Mouse (Mus musculus) hematopoietic stem cell, adult 5-6 weeks (primary cell): ENCODE data around the gene Traf7. TPM values are rescaled to one million over a fixed set of nuclear protein-coding genes. Genes with fewer than 3 reads are reported as not detected.

ENCODE experiments used
- ATAC-seq, 2 experiments: fragments of 125-278 bp in 1 of 2; replicated peaks in 1 of 2; 2 replicates each; pipeline ENCODE4 v1.8.0; 2016 to 2017; ENCODE audit warnings: inconsistent platforms in 2 of 2, mild to moderate bottlenecking in 2 of 2, moderate number of reproducible peaks in 2 of 2, low read depth in 1 of 2, moderate TSS enrichment in 1 of 2; ENCODE audit not compliant: low FRiP score in 2 of 2, poor library complexity in 2 of 2, severe bottlenecking in 2 of 2, insufficient read depth in 1 of 2, low TSS enrichment in 1 of 2
- total RNA-seq: library from RNA; stranded (forward); fragments of 172-1452, 232-1000 nt; gene quantifications from 2 replicates; pipeline ENCODE4 v1.2.3, GENCODE M21; 2017

Gene Traf7
- total RNA-seq, 1 experiment from 2014 or later = 85.6 TPM

DNA sequence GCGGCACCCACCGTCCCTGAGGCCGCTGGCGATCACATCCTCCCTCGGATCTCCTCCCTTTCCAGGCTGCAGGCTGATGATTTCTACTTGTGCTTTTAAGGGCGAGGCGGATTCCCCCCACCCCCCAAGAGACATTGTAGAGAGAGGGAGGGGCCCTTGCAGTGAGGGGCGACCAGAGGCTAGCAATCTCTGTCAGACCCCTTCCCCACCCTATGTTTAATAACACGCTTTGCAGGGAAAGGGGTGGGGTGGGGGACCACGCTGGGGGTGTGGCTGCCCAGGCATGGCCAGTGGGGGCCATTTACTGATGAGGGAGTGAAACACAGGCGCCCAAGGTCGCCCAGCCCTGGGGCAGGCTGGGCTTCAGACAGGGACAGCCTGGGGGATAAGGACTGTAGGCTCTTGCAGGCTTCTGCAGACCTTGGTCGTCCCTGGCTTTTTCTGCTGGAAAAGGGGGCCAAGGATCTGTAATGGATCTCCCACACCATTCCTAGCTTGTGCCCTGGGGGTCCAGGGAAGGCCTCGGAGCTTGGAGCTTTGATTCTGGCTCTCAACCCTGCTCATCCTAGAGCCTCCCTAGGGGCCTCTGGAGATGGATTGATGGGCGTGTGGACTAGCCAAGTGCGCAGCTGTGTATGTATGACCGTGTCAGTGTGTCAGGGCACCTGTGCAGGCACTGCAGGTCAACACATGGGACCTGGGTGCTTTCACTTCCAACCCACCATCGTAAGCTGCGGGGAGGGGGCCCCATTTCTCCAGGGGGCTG lies 38.3 kb downstream of the Traf7 start:
- no peak for ATAC-seq

DNA sequence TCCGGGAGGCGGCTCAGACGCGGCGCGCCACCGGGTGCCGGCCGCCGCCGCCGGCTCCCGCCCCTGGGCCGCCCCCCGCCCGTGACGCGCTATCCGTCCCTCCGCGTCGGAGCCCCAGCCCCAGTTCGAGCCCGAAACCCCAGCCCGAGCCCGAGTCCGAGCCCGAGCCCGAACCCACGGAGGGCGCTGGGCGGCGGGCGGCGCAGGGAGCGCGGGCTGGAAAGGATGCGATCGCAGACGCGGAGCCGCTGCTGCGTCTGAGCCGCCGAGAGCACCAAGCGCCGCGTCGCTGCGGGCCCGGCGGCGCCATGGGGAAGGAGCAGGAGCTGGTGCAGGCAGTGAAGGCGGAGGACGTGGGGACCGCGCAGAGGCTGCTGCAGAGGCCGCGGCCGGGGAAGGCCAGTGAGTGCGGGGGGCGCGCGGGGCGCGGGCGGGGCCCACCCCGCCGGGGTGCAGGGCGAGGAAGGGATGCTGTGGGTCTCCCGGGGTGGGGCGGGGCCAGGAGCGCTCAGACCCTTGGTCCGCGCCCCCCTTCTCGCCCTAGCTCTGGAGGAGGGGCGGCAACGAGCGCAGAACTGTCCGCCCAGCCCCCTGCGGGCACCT lies 39.0 kb downstream of the Traf7 start:
- peak; percentile 46 to 59; a peak in 3 of 4 replicates for ATAC-seq

DNA sequence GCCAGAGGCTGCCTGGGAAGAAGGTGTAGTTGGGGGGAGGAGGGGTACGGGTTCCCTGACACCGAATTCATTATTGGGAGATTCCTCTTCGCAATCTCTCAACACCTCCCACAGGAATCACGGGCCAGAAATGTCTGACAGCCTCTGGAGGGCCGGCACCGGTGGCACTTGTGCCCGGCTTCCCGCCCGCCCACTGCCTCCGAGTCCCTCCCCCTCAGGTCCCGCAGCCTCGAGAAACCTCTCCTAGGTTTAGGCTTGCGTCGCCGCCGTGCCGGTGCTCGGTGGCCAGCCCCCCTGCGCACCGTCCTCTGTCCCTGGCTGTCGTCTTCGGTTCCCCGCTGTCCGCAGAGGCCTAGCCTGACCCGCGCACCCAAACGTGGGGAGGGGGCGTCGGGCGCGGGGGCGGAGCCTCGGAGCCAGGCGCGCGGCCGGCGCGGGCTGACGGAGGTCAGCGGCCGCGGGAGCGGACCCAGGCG lies 39.5 kb downstream of the Traf7 start, which contains the start of gene Caskin1:
TSS of gene Caskin1 (plus strand) at position 416 of the 476 bp plus-strand sequence.
- peak in 1 of 2 experiments; percentile 14; a peak in 1 of 4 replicates for ATAC-seq

DNA sequence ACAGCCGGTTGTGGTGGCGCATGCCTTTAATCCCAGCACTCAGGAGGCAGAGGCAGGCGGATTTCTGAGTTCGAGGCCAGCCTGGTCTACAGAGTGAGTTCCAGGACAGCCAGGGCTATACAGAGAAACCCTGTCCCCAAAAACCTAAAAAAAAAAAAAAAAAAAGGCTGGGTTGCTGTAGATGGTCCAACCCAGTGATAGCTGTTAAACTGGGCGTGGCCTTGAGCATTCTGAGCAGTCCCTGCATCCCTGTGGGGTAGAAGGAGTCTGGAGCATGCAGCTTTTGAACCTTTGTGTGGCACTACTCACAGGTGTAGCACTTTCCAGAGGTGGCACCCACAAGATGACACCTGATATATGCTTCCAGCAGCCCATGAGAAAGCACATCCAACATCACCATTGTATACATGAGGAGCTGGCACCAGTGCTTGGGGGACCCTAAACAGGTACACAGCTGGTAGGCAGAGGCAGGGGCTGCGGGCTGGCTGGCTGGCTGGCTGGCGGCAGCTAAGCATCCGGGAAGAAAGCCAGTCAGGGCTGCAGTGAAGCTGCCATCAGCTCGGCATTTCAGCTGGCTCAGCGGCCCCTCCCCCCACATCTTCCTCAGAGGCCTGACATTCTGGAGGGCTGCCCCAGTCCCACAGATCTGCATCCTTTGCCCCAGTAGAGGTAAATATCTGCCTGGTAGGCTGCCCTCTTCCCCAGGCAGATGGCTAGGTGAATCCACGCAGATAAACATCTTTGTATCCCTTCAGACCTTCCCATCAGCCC lies 42.5 kb downstream of the Traf7 start:
- no peak for ATAC-seq

DNA sequence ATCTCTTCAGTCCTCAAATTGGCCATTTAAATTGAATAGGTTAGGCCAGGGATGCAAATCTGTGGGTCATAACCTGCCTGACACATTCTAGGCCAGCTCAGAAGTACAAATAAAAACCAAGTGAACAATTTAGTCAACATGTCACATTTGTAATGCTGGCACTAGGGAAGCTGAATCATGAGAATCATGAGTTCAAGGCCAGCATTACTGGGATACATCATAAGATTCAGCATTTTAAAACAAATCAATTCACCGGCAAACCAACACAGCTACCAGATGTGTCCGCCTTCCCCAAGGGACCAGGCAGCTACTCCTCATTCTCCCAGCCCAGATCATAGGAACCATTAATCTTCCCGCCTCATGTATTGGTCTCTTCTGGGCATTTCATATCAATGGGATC lies 44.2 kb downstream of the Traf7 start:
- no peak for ATAC-seq

DNA sequence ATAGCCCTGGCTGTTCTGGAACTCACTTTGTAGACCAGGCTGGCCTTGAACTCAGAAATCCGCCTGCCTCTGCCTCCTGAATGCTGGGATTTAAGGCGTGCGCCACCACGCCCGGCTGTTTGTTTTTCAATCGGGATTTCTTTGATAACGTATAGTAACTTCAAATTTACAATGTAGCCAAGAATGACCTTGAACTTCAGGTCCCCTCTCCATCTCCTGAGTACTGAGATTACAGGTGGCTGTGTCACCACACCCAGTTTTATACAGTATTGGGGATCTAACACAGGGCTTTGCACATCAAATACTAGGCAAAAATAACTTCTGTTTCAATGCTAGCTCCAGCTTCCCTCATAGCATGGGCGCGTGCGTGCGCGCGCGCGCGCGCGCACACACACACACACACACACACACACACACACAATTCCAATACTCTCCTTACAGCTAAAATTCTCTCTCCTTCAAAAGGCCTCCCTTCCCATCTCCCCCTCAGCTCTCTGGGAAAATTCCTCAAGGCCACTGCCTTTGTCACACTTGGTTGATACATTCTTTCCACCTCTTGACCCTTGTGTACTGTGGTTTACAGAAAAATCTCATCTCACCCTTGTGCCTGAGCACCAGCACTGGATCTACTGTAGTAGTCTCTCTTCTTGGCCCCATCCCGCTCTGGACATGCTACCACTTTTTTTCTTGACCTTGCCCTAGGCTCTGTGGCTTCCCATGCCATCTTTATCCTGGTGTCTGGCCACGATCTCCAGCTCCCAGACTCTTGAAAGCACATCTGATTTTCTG lies 46.5 kb downstream of the Traf7 start:
- ATAC-seq = no peak

DNA sequence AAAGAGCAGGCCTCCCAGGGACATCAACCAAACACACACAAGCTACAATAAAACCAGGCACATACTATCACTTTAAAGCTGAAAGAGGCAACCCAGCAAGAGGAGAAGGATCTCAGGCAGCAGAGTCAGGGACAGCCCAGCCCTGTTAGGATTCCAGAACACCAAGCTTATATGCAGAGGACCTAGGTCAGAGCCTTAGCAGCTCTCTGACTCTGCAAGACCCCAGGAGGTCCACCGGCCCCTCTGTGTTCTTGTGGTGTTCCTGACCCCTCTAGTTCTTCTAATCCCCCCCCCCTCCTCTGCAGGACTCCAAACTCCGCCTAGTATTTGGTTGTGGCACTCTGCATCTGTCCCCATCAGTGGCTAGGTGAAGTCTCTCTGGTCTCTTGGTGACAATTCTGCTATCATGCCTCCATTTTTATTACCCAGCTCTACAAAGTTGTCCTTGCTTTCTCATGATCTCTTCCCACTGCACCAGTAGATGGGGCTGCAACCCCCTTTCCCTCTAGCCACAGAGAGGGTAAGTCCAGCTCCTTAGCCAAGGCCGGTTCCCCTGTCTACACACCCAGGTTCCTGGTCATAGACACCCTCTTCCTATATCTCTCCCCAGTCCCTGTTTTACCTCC lies 47.4 kb downstream of the Traf7 start:
- no peak for ATAC-seq

DNA sequence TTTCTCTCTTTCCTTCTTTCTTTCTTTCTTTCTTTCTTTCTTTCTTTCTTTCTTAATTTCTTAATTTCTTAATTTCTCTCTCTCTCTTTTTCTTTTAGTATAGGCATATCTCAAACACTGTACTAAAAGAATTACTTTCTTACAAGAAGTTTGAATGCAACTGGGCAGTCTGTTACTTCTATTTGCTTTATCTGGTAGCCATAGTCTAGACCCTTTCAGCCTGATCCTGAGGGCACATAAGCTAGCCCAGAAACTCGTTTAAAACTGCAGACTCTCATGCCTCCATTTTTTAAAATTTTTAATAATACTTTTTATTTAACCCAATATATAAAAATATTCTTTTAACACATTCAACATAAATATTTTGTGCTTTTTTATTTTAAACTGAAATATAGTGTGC lies 48.3 kb downstream of the Traf7 start:
- ATAC-seq = no peak

DNA sequence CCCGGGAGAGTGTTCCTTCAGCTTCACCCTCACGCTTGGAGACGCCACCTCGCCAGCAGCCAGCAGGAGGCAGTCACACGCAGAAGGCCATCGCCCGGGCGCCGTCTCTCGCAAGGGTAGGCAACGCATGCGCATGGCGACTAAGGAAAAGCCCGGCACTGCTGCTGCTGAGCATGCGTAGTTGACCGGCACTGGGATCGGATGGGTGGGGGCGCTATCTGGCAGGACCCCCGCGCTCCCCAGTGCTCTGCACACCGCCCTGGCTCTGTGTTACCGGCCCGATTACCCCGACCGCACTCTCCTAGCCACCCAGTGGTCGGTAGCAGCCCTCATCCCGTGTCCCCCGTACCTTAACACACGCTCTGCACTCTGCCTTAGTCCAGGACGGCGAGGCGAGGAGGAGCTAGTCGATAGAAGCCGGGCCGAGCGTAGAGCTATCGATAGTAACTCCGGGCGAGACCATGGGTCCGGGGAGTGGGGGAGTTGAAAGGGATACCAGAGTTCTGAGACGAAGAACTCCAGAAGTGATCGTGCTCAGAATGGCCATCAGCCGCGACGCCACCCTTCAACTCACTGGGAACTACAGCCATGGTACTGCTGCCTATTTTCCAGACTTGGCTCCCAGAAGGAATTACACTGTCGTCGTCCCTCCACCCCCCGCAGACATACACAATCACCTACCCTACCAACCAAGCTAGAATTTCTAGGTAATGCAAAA lies 48.9 kb downstream of the Traf7 start, which contains the start of gene Mlst8:
TSS of gene Mlst8 (minus strand) at position 416 of the 718 bp plus-strand sequence.
- ATAC-seq = peak; percentile 92 to 94

DNA sequence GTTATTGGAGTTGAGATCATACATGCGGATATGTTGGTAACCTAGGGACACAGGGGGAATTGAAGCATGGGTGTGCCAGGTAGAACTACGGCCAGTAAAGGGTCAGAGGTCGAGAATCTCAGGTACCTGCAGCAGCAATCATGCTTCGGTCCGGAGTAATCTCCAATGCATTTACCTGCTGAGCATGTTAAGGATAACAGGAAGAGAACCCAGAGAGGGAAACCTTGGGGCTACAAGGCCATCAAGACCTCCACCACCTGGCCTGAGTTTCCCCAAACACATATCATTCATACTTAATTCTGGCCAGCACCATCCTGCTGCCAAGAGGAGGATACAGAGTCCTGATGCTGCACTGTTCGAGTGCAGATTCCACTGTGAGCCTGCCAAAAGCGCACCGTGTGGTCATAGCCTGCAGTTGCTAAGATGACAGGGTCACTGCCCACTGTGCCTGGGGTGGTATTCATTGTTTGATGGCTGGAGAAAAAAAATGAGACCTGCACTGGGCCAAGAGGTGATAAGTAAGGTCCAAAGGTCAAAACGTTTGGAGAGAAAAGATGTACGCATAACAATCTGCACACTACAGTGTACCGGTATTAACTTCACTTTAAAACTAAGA lies 49.6 kb downstream of the Traf7 start:
- no peak for ATAC-seq

DNA sequence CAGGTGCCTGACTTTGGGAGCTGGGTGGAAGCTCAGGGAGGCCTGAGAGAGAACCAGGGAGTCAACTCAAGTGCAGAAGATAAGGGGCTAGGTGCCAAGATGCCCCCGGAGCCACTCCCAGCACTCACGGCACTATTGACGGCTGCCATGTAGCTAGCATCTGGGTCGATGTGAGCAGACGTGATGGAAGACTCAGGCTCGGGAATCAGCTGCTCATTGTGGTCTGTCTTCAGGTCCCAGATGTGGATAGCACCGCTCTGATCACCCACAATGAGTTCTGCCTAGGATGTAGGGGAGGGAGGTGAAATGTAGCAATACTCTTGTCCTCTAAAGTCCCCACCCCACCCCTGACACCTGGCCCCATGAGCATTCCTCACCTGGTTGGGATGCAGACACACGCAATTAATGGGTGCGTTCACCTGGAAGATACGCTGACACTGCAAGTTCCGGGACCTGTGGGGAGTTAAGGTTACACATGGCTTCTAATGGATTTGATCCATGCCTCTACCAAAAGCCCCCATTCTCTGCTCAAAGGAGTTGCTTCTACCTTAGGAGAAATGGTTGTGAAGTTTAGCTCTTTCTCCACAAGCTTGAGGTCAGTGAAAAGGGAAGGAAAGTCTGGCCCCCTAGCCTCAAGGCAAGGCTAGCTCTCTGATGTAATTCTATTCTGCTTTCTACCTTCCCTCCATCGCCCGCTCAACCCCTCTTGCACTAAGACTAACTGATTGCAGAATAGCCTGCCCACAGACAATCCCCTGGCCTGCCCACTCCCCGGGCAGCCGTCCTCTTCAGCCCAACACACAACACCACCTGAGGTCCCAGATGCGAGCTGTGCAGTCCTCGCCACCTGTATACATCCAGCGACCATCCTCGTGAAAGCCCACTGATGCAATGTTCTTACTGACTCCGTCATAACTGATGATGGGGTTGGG lies 50.4 kb downstream of the Traf7 start:
- peak in 1 of 2 experiments; percentile 15; a peak in 1 of 4 replicates for ATAC-seq

DNA sequence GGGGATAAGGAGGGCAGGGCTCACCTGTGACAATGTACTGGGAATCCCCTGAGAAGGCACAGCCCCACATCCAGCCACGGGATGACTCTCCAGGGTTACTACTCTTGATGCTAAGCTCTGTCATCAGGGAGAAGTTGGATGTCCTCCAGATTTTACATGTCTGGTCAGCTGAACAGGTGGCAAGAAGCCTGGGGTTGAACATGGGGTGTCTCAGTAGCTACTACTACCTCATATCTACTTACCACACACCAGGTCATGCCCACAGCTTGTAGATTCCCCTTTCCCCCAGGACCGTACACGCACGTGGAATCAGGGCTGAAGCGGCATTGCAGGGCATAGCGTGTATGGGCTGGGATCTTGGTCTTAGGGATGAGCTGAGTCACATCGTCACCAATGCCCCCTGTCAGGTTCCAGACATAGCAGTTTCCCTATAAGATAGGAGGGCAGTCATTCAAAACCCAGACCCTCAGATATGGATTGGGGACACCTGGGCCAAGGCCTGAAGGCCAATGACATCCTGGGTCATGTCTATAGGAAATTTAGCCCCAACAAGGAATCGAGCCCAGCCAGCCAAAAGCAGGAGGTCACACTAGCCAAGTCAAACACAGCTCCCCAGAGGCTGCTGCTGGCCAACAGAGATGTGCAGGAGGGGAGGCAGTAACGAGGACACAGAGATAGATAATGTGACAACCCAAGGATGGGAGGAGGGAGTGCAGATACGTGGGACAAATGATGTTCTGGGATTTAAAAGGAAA lies 51.5 kb downstream of the Traf7 start:
- no peak for ATAC-seq

DNA sequence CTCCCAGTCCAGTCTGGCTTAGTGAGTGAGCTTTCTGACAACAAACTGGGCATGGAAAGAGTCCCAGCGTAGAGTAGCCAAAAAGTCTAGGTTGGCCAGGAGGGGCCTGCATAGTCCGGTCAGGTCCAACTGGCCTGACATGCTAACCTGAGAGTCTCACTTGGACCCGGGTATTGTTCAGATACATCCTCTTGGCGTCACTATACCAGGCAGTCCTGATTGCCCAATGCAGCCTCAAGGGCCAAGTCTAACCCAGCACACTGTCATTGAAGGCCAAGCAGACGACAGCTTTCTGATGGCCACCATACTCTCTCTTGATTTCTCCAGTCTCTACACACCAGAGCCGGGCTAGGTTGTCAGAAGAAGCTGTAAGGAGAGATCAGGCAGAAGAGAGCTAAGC lies 52.2 kb downstream of the Traf7 start:
- no peak for ATAC-seq

DNA sequence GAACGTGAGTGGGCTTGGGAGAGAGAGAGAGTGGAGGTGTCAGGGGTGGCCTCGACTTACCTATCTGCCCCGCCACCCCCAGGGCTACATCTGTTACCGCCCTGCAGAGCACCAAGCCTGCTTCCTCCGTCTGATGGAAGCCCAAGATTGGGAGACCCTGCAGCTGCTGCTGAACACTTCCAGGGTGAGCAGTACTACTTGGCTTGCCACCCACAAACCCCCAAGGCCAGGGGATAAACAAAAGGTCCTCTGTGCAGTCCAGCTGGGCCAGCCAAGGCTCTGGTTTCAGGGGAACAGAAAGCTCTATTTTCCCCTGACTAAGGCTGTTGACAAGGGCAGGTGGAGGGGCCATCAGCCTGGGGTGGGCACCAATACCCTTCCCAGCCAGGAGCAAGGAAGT lies 53.2 kb downstream of the Traf7 start:
- no peak for ATAC-seq
